Mouse (Mus musculus): ENCODE data around the gene Ugt1a1. TPM values are rescaled to one million over a fixed set of nuclear protein-coding genes. Genes with fewer than 3 reads are reported as not detected.
A peak's percentile ranks its signal among the peaks of the same experiment; 100 is the strongest.

Ugt1a1 gene
- polyA plus RNA-seq, 2 experiments: 0.17 TPM; not detected in 1

DNA sequence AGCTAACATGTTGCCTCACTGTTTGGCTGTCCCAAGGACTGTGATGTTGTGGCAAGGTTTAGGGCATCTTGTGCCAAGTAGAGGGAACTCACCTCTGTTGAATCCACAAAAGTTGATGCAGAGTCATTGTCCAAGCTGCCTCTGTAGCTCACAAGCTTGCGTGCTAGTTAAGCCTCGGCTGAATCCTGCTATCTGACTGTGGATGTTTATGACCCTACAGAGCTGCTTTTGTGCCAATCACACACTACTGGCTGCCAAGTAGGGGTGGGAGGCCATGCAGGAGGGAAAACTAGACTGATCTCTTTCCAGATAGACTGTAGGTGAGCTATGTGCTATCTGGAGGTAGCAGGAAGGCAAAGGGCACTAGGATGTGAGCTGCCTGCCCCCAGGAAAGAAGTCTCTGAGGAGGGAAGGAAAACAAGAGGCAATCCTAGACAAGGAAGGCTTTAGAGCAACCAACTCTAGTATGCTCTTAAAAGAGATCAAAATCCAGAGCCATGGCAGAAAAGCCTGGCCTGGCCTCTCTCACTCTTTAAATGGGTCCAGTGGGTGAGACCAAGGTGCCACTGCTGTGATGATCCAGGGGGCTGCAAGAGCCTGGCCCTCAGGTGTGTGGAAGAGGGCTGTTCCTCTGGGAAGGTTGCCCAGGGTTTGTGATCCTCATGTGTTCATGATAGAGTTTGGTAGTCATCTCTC, 2.2 kb downstream of the Ugt1a1 start:
- H3K9me3 ChIP-seq (ENCODE audit: control insufficient read depth, low read length): peaks cover 26% of the 10 kb centered on the region
- no peak overlapping the region for H3K4me3 ChIP-seq (ENCODE audit: insufficient read depth in 1 of 2, low read depth in 2 of 2, low read length in 2 of 2)
- H3K9ac ChIP-seq (replicated peaks): no peak overlapping the region
- 59% methylated on average over 2 of the region's 2 CpGs for WGBS (ENCODE audit: insufficient replicate concordance)
- H3K27ac ChIP-seq: no peak overlapping the region
- DNase-seq (ENCODE audit: low read depth in 3 of 3, low spot score in 3 of 3) (peak in 1 of 3 experiments; percentile 14), ATAC-seq (ENCODE audit: insufficient read depth) (0 out of 2 replicates have a peak, but pooled peaks have one; percentile 7)
- TF ChIP-seq CTCF (IDR thresholded peaks at IDR 0.05; ENCODE audit: low read depth) (no peak), EP300 (IDR thresholded peaks at IDR 0.05; ENCODE audit: low read depth) (no peak)
- no peak overlapping the region for H3K4me2 ChIP-seq (ENCODE audit: low read depth)
- no peaks in the 10 kb centered on the region for H3K4me1 ChIP-seq (replicated peaks; ENCODE audit: control insufficient read depth in 2 of 2, insufficient read depth in 2 of 2, low read length in 1 of 2)
- no peaks in the 10 kb centered on the region for H3K36me3 ChIP-seq (replicated peaks; ENCODE audit: control insufficient read depth, insufficient read depth, low read depth)
- H3K27me3 ChIP-seq (ENCODE audit: control insufficient read depth, insufficient read depth, low read length): no peaks in the 10 kb centered on the region

DNA sequence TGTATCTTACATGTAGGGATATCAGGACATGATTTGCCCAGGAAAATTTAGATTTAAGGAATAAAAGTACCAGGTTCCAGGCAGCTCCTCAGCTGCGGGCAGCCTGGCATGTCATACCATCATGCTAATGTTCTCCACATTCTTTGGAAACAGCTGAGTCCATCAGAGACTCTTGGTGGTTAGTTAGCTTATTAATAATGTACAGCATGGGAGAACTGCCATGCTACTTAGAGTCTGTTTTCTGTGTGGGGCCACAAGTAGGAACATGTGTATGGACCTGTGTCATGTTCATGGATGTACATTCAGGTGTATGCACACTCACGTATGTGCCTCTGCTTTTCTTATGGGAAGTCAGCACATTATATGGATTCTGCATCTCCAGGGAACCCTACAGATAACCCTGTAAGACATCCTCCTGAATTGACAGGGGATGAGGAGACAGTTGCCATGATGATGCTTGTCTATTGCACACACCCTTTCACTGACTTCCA, 2.7 kb downstream of the Ugt1a1 start:
- H3K36me3 ChIP-seq (replicated peaks; ENCODE audit: control insufficient read depth, insufficient read depth, low read depth): no peaks in the 10 kb centered on the region

DNA sequence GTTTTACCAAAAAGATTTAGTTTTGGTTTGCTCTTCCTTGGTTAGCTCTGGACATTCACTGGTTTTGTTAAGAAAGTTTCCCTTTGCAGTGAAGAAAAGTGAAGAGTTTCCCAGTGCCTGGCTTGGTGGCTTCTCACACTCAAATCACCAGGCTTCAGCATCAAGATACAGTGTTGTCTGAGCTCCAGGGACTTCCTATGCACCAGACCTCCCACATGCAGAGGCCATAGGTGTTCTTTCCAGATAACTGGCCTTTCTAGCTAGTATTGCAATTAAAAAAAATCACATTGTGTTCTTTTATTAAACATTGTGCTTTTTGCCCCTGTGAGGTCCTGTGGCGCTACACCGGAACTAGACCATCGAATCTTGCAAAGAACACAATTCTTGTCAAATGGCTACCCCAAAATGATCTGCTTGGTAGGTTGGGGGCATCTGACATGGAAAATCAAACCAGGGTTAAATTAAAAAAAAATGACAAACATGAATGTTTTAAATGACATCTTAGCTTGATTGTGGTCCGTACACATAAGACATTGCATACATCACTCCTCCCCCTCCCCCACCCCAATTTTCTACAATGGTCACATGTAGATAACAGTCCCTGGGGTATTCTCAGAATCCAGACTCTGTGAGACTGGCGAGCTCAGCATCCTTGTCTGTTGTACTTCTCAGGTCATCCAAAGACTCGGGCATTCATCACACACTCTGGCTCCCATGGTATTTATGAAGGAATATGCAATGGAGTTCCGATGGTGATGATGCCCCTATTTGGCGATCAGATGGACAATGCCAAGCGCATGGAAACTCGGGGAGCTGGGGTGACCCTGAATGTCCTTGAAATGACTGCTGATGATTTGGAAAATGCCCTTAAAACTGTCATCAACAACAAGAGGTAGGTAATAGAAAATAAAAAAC, 4.0 kb downstream of the Ugt1a1 start:
- Histone ChIP-seq H3K9me3 (ENCODE audit: control insufficient read depth, low read length) (peaks cover 26% of the 10 kb centered on the region), H3K4me1 (replicated peaks; ENCODE audit: control insufficient read depth in 2 of 2, insufficient read depth in 2 of 2, low read length in 1 of 2) (no peaks in the 10 kb centered on the region), H3K4me2 (ENCODE audit: low read depth) (no peak overlapping the region), H3K9ac (replicated peaks) (no peak overlapping the region), H3K27me3 (ENCODE audit: control insufficient read depth, insufficient read depth, low read length) (no peaks in the 10 kb centered on the region), H3K4me3 (ENCODE audit: insufficient read depth in 1 of 2, low read depth in 2 of 2, low read length in 2 of 2) (no peak overlapping the region), H3K36me3 (replicated peaks; ENCODE audit: control insufficient read depth, insufficient read depth, low read depth) (no peaks in the 10 kb centered on the region), H3K27ac (no peak overlapping the region)
- WGBS (ENCODE audit: insufficient replicate concordance): 54% methylated on average over 10 of the region's 10 CpGs
- TF ChIP-seq CTCF (IDR thresholded peaks at IDR 0.05; ENCODE audit: low read depth): no peak
- no peak for TF ChIP-seq EP300 (IDR thresholded peaks at IDR 0.05; ENCODE audit: low read depth)
- DNase-seq (ENCODE audit: low read depth in 3 of 3, low spot score in 3 of 3): no peak
- no peak for ATAC-seq (ENCODE audit: insufficient read depth)

More for the DNA sequence above, 2.7 kb downstream of the Ugt1a1 start:
- 50% methylated on average over 2 of the region's 2 CpGs for WGBS (ENCODE audit: insufficient replicate concordance)
- Histone ChIP-seq H3K9ac (replicated peaks) (no peak overlapping the region), H3K4me1 (replicated peaks; ENCODE audit: control insufficient read depth in 2 of 2, insufficient read depth in 2 of 2, low read length in 1 of 2) (no peaks in the 10 kb centered on the region), H3K4me3 (ENCODE audit: insufficient read depth in 1 of 2, low read depth in 2 of 2, low read length in 2 of 2) (no peak overlapping the region), H3K27me3 (ENCODE audit: control insufficient read depth, insufficient read depth, low read length) (no peaks in the 10 kb centered on the region), H3K9me3 (ENCODE audit: control insufficient read depth, low read length) (peaks cover 26% of the 10 kb centered on the region), H3K27ac (no peak overlapping the region), H3K4me2 (ENCODE audit: low read depth) (no peak overlapping the region)
- no peak for ATAC-seq (ENCODE audit: insufficient read depth)
- DNase-seq (ENCODE audit: low read depth in 3 of 3, low spot score in 3 of 3): no peak
- TF ChIP-seq EP300 (IDR thresholded peaks at IDR 0.05; ENCODE audit: low read depth) (no peak), CTCF (IDR thresholded peaks at IDR 0.05; ENCODE audit: low read depth) (no peak)

DNA sequence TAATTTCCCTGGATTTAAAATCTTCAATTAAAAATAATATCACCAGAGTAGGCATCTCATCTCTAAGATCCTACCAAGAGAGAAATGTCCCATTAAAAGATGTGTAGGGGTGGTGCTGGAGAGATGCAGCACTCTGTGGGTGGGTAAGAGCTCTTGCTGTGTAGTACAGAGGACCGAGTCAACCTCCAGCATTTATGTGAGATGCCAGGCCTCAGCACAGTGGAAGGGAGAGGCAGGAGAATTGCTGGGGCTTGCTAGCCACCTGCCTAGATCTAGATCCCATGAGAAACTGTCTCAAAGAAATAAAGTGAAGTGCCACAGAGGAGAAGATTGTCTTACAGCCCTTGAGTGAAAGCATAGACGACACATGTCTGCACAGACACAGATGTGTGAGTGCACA, 4.8 kb downstream of the Ugt1a1 start:
- Histone ChIP-seq H3K4me3 (ENCODE audit: insufficient read depth in 1 of 2, low read depth in 2 of 2, low read length in 2 of 2) (no peak overlapping the region), H3K9ac (replicated peaks) (no peak overlapping the region), H3K9me3 (ENCODE audit: control insufficient read depth, low read length) (peaks cover 25% of the 10 kb centered on the region), H3K27ac (no peak overlapping the region), H3K4me2 (ENCODE audit: low read depth) (no peak overlapping the region), H3K4me1 (replicated peaks; ENCODE audit: control insufficient read depth in 2 of 2, insufficient read depth in 2 of 2, low read length in 1 of 2) (no peaks in the 10 kb centered on the region), H3K36me3 (replicated peaks; ENCODE audit: control insufficient read depth, insufficient read depth, low read depth) (no peaks in the 10 kb centered on the region), H3K27me3 (ENCODE audit: control insufficient read depth, insufficient read depth, low read length) (no peaks in the 10 kb centered on the region)
- WGBS (ENCODE audit: insufficient replicate concordance): 44% methylated on average over 2 of the region's 2 CpGs
- DNase-seq (ENCODE audit: low read depth in 3 of 3, low spot score in 3 of 3) (no peak), ATAC-seq (ENCODE audit: insufficient read depth) (no peak)
- TF ChIP-seq EP300 (IDR thresholded peaks at IDR 0.05; ENCODE audit: low read depth) (no peak), CTCF (IDR thresholded peaks at IDR 0.05; ENCODE audit: low read depth) (no peak)

DNA sequence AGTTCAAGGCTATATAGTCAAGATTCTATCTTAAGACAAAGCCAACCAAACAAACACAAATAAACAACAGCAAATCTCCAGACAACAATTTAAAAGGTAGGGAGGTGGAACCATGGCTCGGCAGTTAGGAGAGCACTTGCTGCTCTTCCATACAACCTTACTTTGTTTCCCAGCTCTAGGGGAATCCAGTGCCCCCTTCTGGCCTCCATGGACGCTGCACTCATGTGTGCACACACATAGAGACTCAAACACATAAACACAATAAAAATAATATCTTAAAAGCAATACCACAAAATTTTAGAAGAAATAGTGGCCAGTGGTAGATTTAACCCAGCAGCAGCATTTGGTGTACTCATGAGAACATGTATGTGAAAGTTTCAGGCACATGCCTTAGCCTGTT, 5.4 kb downstream of the Ugt1a1 start:
- H3K27ac ChIP-seq: no peak overlapping the region
- 37% methylated on average over 2 of the region's 2 CpGs for WGBS (ENCODE audit: insufficient replicate concordance)
- ATAC-seq (ENCODE audit: insufficient read depth): no peak
- no peak overlapping the region for H3K4me3 ChIP-seq (ENCODE audit: insufficient read depth in 1 of 2, low read depth in 2 of 2, low read length in 2 of 2)
- H3K36me3 ChIP-seq (replicated peaks; ENCODE audit: control insufficient read depth, insufficient read depth, low read depth): no peaks in the 10 kb centered on the region
- no peaks in the 10 kb centered on the region for H3K4me1 ChIP-seq (replicated peaks; ENCODE audit: control insufficient read depth in 2 of 2, insufficient read depth in 2 of 2, low read length in 1 of 2)
- H3K4me2 ChIP-seq (ENCODE audit: low read depth): no peak overlapping the region
- no peaks in the 10 kb centered on the region for H3K27me3 ChIP-seq (ENCODE audit: control insufficient read depth, insufficient read depth, low read length)
- TF ChIP-seq EP300 (IDR thresholded peaks at IDR 0.05; ENCODE audit: low read depth) (no peak), CTCF (IDR thresholded peaks at IDR 0.05; ENCODE audit: low read depth) (no peak)
- no peak for DNase-seq (ENCODE audit: low read depth in 3 of 3, low spot score in 3 of 3)
- no peak overlapping the region for H3K9ac ChIP-seq (replicated peaks)
- peaks cover 21% of the 10 kb centered on the region for H3K9me3 ChIP-seq (ENCODE audit: control insufficient read depth, low read length)

All from liver, embryonic 14.5 days (tissue).